Mouse (Mus musculus): Measurements from ENCODE around the gene Htr6. TPM values are rescaled to one million over a fixed set of nuclear protein-coding genes. Genes with fewer than 3 reads are reported as not detected.
A peak's percentile ranks its signal among the peaks of the same experiment; 100 is the strongest.

Gene Htr6
- not detected in 2 replicates for polyA plus RNA-seq (2014; fragmentation: Nextera tagmentation; extraction: Ambion mirVana)

DNA sequence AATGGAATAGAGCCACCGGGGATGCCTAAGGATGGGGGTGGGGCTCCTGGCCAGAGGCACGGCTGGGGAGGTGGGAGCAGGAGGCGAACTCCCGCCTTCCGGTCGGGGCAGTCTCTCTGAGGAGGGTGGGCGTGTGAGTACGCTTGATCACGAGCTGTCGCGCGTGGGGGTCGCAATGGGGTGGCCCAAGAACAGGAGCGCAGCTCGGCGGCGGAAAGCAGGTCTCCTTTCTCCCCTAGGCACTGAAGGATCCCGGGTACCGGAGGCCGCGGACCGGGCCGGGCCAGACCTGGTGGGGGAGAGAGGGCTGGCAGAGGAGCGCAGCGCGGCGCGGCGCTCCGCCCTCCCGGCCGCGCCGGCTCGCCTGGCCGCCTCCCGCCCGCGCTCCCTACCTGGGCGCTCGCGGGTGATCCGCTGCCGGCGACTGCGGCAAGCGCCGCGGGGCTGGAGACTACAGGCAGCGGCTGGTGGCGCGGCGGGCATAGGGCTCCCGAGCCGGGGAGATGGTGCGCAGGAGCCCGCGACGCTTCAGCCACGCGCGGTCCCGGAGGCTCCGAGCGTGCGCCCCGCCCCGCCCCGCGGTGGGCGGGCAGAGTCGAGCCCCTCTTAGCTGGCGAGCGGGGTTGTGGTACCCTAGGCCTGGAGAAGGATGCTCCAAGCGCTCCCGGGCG, at the start of gene Htr6:
Gene Htr6 (minus strand): TSS at position 530 of the 671 bp plus-strand sequence.
- no peak for ATAC-seq (replicated peaks; ENCODE audit: insufficient number of reproducible peaks, low FRiP score, low TSS enrichment)
- 1% methylated on average over 63 of the region's 77 CpGs for WGBS (ENCODE audit: insufficient replicate concordance)
- Histone ChIP-seq H3K4me3 (ENCODE audit: low read depth, low read length) (peak within 1 kb of the TSS; percentile 58), H3K27ac (ENCODE audit: low read depth, low read length) (no peak within 1 kb of the TSS), H3K27me3 (ENCODE audit: control insufficient read depth, insufficient read depth, low read length) (peaks cover 69% of the 10 kb centered on the region), H3K9ac (ENCODE audit: low read depth, low read length) (peak within 1 kb of the TSS; percentile 18; the same call in 1 of the 2 replicates), H3K4me2 (peak within 1 kb of the TSS; percentile 93), H3K9me3 (replicated peaks; ENCODE audit: control insufficient read depth, low read length) (no peaks in the 10 kb centered on the region), H3K36me3 (ENCODE audit: control insufficient read depth, insufficient read depth, low read length) (no peaks in the 10 kb centered on the region), H3K4me1 (ENCODE audit: control insufficient read depth, insufficient read depth, low read length) (peaks cover 16% of the 10 kb centered on the region; the same call in 1 of the 2 replicates)

DNA sequence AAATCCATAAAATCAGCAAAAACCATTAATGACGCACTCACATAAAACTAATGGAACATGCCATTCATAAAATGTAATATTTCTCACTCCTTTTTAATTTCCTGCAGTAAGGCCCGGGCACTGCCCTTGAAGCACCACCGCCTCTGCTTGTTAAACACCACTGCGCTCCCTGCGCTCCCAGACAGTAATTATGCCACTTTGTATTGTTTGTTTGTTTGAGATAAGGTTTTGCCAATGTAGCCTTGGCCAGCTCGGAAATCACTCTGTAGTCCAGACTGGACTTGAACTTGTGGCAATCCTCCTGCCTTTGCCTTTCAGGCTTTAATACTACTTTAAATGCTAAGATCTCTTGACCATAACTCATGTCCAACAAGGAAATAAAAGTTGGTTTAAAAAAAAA, 49.6 kb upstream of the Htr6 start:
- H3K9me3 ChIP-seq (replicated peaks; ENCODE audit: control insufficient read depth, low read length) = 0 out of 2 replicates have a peak, but pooled peaks cover 4% of the 10 kb centered on the region
- no peak overlapping the region for H3K4me3 ChIP-seq (ENCODE audit: low read depth, low read length)
- no peak overlapping the region for H3K4me2 ChIP-seq
- no peaks in the 10 kb centered on the region for H3K27me3 ChIP-seq (ENCODE audit: control insufficient read depth, insufficient read depth, low read length)
- 85% methylated on average over 6 of the region's 6 CpGs for WGBS (ENCODE audit: insufficient replicate concordance)
- H3K27ac ChIP-seq (ENCODE audit: low read depth, low read length) = no peak overlapping the region
- peaks cover 5% of the 10 kb centered on the region; the same call in 1 of the 2 replicates for H3K36me3 ChIP-seq (ENCODE audit: control insufficient read depth, insufficient read depth, low read length)
- peaks cover 15% of the 10 kb centered on the region for H3K4me1 ChIP-seq (ENCODE audit: control insufficient read depth, insufficient read depth, low read length)
- no peak for ATAC-seq (replicated peaks; ENCODE audit: insufficient number of reproducible peaks, low FRiP score, low TSS enrichment)
- no peak overlapping the region for H3K9ac ChIP-seq (ENCODE audit: low read depth, low read length)

DNA sequence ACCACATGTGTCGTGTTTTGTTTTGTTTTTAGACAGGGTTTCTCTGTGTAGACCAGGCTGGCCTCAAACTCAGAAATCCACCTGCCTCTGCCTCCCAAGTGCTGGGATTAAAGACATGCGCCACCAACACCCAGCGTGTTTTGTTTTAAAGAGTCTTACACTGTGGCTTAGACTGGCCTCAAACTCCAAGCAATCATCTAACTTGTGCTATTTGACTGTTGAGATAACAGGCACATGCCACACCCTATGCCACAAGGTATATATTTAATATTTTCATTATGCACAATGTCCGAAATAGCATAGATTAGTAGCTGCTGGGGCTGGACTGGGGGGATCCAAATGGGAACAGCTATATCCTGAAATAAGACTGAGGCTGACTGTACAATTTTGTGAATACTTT, 47.2 kb upstream of the Htr6 start:
- 0 out of 2 replicates have a peak, but pooled peaks cover 3% of the 10 kb centered on the region for H3K4me1 ChIP-seq (ENCODE audit: control insufficient read depth, insufficient read depth, low read length)
- ATAC-seq (replicated peaks; ENCODE audit: insufficient number of reproducible peaks, low FRiP score, low TSS enrichment) = no peak
- H3K27me3 ChIP-seq (ENCODE audit: control insufficient read depth, insufficient read depth, low read length) = no peaks in the 10 kb centered on the region
- H3K4me2 ChIP-seq = no peak overlapping the region
- WGBS (ENCODE audit: insufficient replicate concordance) = 90% methylated on average over 4 of the region's 4 CpGs
- H3K9ac ChIP-seq (ENCODE audit: low read depth, low read length) = no peak overlapping the region
- H3K4me3 ChIP-seq (ENCODE audit: low read depth, low read length) = no peak overlapping the region
- H3K9me3 ChIP-seq (replicated peaks; ENCODE audit: control insufficient read depth, low read length) = 0 out of 2 replicates have a peak, but pooled peaks cover 4% of the 10 kb centered on the region
- no peak overlapping the region for H3K27ac ChIP-seq (ENCODE audit: low read depth, low read length)
- H3K36me3 ChIP-seq (ENCODE audit: control insufficient read depth, insufficient read depth, low read length) = peaks cover 5% of the 10 kb centered on the region; the same call in 1 of the 2 replicates

DNA sequence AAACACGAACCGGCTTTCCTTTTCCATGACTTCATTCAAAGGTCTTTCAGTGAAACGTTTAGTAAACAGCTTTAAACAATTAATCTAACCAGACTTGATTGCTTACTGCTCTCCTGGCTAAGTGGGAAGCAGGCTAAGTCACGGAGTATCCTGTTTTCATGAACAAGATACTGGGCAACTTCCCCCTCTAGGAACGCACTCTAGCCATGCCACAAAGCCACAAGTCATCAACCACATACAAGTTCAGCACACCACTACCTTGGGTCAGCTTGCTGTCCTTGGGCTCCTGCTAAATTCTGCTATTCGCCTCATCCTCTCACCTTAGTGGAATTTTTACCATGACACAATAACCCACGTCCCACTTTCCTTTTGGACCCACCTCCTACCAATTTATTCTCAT, 45.6 kb upstream of the Htr6 start:
- Histone ChIP-seq H3K9ac (ENCODE audit: low read depth, low read length) (no peak overlapping the region), H3K4me2 (no peak overlapping the region), H3K27me3 (ENCODE audit: control insufficient read depth, insufficient read depth, low read length) (no peaks in the 10 kb centered on the region), H3K27ac (ENCODE audit: low read depth, low read length) (no peak overlapping the region), H3K4me1 (ENCODE audit: control insufficient read depth, insufficient read depth, low read length) (0 out of 2 replicates have a peak, but pooled peaks cover 5% of the 10 kb centered on the region), H3K4me3 (ENCODE audit: low read depth, low read length) (no peak overlapping the region), H3K36me3 (ENCODE audit: control insufficient read depth, insufficient read depth, low read length) (no peaks in the 10 kb centered on the region), H3K9me3 (replicated peaks; ENCODE audit: control insufficient read depth, low read length) (no peaks in the 10 kb centered on the region)
- ATAC-seq (replicated peaks; ENCODE audit: insufficient number of reproducible peaks, low FRiP score, low TSS enrichment) = no peak
- WGBS (ENCODE audit: insufficient replicate concordance) = 75% methylated on average over 7 of the region's 7 CpGs

DNA sequence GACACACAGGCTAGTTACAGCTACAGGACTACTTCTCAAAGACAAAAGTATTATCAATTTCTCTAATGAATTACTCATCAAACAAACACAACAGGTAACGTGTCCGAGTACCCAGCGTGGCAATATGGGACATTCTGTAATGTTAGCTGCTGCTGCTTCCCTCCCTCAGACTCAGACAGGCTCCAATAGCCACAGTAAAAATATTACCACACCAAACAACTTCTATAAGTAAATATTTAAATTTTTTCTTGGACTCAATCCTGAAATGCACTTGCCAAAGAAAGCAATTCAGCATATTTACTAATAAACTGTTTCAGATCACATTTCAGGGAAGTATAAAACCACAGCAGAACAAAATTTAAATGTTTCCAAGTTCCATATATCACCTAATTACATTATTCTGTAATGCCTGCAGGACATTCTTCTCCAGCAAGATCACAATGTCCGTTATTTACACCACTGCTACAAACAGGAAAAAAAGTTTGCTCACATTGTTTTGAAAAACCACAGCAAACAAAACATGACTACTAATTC, 45.0 kb upstream of the Htr6 start:
- 86% methylated on average over 4 of the region's 4 CpGs for WGBS (ENCODE audit: insufficient replicate concordance)
- H3K4me3 ChIP-seq (ENCODE audit: low read depth, low read length) = no peak overlapping the region
- no peak for ATAC-seq (replicated peaks; ENCODE audit: insufficient number of reproducible peaks, low FRiP score, low TSS enrichment)

DNA sequence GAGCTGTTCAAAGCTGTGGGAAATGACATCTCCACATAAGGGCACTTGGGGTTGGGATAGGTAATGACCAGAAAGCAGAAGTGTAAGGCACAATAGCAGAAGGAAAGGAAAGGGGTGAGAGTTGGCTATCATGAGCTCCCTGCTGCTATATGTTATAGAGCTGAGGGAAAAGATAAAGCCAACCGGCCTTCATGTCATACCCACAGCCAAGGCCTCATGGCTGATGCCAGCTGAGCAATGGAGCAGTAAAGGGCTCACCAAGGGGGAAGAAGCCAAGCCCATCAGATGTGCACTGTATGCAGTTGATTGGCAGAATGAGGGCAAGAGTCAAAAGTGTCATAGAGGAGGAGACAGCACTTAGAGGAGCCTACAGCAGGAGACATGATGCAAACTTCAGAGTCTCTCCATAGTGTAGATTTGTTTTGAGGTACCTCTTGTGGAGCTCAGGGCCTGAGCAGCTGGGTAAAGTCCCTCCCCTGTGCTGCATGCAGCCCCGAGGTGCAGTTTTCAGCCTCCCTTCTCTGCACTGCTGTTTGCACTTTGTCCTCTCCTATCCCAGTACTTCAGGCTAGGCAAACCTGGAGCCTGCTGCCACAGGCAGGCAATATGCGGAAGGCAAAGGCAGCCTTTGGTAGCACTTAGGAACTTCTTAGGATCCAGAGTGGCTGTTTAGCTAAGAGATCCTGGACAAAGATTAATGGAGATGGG, 41.1 kb upstream of the Htr6 start:
- 77% methylated on average over 3 of the region's 3 CpGs for WGBS (ENCODE audit: insufficient replicate concordance)
- Histone ChIP-seq H3K9ac (ENCODE audit: low read depth, low read length) (no peak overlapping the region), H3K27ac (ENCODE audit: low read depth, low read length) (no peak overlapping the region), H3K36me3 (ENCODE audit: control insufficient read depth, insufficient read depth, low read length) (no peaks in the 10 kb centered on the region), H3K4me1 (ENCODE audit: control insufficient read depth, insufficient read depth, low read length) (peaks cover 16% of the 10 kb centered on the region), H3K27me3 (ENCODE audit: control insufficient read depth, insufficient read depth, low read length) (no peaks in the 10 kb centered on the region), H3K9me3 (replicated peaks; ENCODE audit: control insufficient read depth, low read length) (no peaks in the 10 kb centered on the region), H3K4me3 (ENCODE audit: low read depth, low read length) (no peak overlapping the region), H3K4me2 (no peak overlapping the region)
- ATAC-seq (replicated peaks; ENCODE audit: insufficient number of reproducible peaks, low FRiP score, low TSS enrichment) = no peak

More for the DNA sequence above, 45.0 kb upstream of the Htr6 start:
- Histone ChIP-seq H3K4me2 (no peak overlapping the region), H3K27me3 (ENCODE audit: control insufficient read depth, insufficient read depth, low read length) (no peaks in the 10 kb centered on the region), H3K9ac (ENCODE audit: low read depth, low read length) (no peak overlapping the region), H3K9me3 (replicated peaks; ENCODE audit: control insufficient read depth, low read length) (no peaks in the 10 kb centered on the region), H3K27ac (ENCODE audit: low read depth, low read length) (no peak overlapping the region), H3K4me1 (ENCODE audit: control insufficient read depth, insufficient read depth, low read length) (0 out of 2 replicates have a peak, but pooled peaks cover 5% of the 10 kb centered on the region), H3K36me3 (ENCODE audit: control insufficient read depth, insufficient read depth, low read length) (no peaks in the 10 kb centered on the region)

DNA sequence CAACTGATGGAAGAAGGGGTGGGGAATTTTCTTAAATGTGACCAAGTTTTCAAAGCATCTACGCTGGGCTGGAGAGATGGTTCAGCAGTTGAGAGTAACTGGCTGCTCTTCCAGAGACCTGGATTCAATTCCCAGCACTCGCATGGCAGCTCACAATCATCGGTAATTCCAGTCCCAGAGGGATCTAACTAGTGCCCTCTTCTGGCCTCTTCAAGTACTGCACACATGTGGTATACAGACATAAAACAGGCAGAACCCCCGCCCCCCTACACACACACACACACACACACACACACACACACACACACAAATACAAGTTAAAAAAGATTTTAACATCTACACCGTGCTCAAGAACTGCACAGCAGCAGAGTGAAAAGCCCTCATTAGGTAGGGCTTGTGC, 40.4 kb upstream of the Htr6 start:
- no peaks in the 10 kb centered on the region for H3K36me3 ChIP-seq (ENCODE audit: control insufficient read depth, insufficient read depth, low read length)
- H3K9ac ChIP-seq (ENCODE audit: low read depth, low read length) = no peak overlapping the region
- no peaks in the 10 kb centered on the region for H3K9me3 ChIP-seq (replicated peaks; ENCODE audit: control insufficient read depth, low read length)
- H3K4me1 ChIP-seq (ENCODE audit: control insufficient read depth, insufficient read depth, low read length) = peaks cover 24% of the 10 kb centered on the region
- no peak for ATAC-seq (replicated peaks; ENCODE audit: insufficient number of reproducible peaks, low FRiP score, low TSS enrichment)
- H3K27ac ChIP-seq (ENCODE audit: low read depth, low read length) = no peak overlapping the region
- no peak overlapping the region for H3K4me3 ChIP-seq (ENCODE audit: low read depth, low read length)
- H3K27me3 ChIP-seq (ENCODE audit: control insufficient read depth, insufficient read depth, low read length) = no peaks in the 10 kb centered on the region
- no peak overlapping the region for H3K4me2 ChIP-seq
- WGBS (ENCODE audit: insufficient replicate concordance) = 92% methylated on average over 5 of the region's 5 CpGs

DNA sequence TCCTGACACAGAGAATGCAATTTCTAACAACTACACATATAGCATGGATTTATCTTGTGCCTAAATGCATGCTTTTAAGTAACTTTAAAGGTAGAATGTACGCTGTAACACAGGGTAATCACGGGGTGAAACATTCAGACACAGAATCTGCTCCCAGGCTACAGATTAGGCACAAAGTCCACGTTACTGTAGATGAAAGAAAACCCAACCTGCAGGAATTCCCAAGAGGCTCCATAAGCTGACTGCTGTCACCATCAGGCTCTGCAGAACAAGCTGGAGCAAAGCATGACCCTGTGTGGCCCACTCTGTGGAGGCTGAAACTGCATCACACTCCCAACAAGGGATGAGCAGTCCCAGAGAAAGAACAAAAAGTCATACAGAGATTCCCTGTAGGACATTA, 37.1 kb upstream of the Htr6 start:
- peaks cover 23% of the 10 kb centered on the region for H3K4me1 ChIP-seq (ENCODE audit: control insufficient read depth, insufficient read depth, low read length)
- 79% methylated on average over 3 of the region's 3 CpGs for WGBS (ENCODE audit: insufficient replicate concordance)
- no peak for ATAC-seq (replicated peaks; ENCODE audit: insufficient number of reproducible peaks, low FRiP score, low TSS enrichment)

More for the DNA sequence above, 37.1 kb upstream of the Htr6 start:
- H3K4me3 ChIP-seq (ENCODE audit: low read depth, low read length) = no peak overlapping the region
- no peak overlapping the region for H3K9ac ChIP-seq (ENCODE audit: low read depth, low read length)
- H3K9me3 ChIP-seq (replicated peaks; ENCODE audit: control insufficient read depth, low read length) = no peaks in the 10 kb centered on the region
- no peak overlapping the region for H3K4me2 ChIP-seq
- H3K36me3 ChIP-seq (ENCODE audit: control insufficient read depth, insufficient read depth, low read length) = no peaks in the 10 kb centered on the region
- no peaks in the 10 kb centered on the region for H3K27me3 ChIP-seq (ENCODE audit: control insufficient read depth, insufficient read depth, low read length)
- H3K27ac ChIP-seq (ENCODE audit: low read depth, low read length) = no peak overlapping the region

Measured in heart, embryonic 11.5 days (tissue).